Mouse (Mus musculus) midbrain, embryonic 13.5 days (tissue): ENCODE results near the gene Acrbp. TPM values are rescaled to one million over a fixed set of nuclear protein-coding genes. Genes with fewer than 3 reads are reported as not detected.

ENCODE experiments used
- ATAC-seq: fragments of 200-750 bp; cut with Nextera tagmentation; 2 replicates; pipeline ENCODE4 v1.8.0; 2017; ENCODE audit warnings: mild to moderate bottlenecking, moderate TSS enrichment, moderate library complexity
- H3K27ac ChIP-seq: fragments of 300-500 bp; sonication (generic); 2 replicates; pipeline ENCODE4 v1.5.1; 2015; ENCODE audit warnings: inconsistent platforms, mild to moderate bottlenecking, moderate library complexity
- H3K27me3 ChIP-seq: fragments of 300-500 bp; sonication (generic); 2 replicates; pipeline ENCODE4 v1.6.1; 2015; ENCODE audit warnings: mild to moderate bottlenecking, inconsistent platforms
- H3K36me3 ChIP-seq: fragments of 300-500 bp; sonication (generic); 2 replicates; pipeline ENCODE4 v1.6.1; 2015; ENCODE audit warnings: mild to moderate bottlenecking, inconsistent platforms
- H3K4me1 ChIP-seq: fragments of 300-500 bp; sonication (generic); replicated peaks from 2 replicates; pipeline ENCODE4 v1.6.1; 2015; ENCODE audit warnings: inconsistent platforms
- H3K4me2 ChIP-seq: fragments of 300-500 bp; sonication (generic); replicated peaks from 2 replicates; pipeline ENCODE4 v1.6.1; 2015; ENCODE audit warnings: moderate library complexity, mild to moderate bottlenecking, inconsistent platforms
- H3K4me3 ChIP-seq: fragments of 300-500 bp; sonication (generic); replicated peaks from 2 replicates; pipeline ENCODE4 v1.5.1; 2015; ENCODE audit warnings: mild to moderate bottlenecking, inconsistent platforms
- H3K9ac ChIP-seq: fragments of 300-500 bp; sonication (generic); replicated peaks from 2 replicates; pipeline ENCODE4 v1.6.1; 2015; ENCODE audit warnings: mild to moderate bottlenecking, inconsistent platforms
- H3K9me3 ChIP-seq: fragments of 300-500 bp; sonication (generic); 2 replicates; pipeline ENCODE4 v1.6.1; 2016; ENCODE audit warnings: mild to moderate bottlenecking, inconsistent platforms
- WGBS: fragments of 180-500 bp; shearing (Covaris S2); methylation state at CpG from one replicate; pipeline ENCODE4 v1.1.7; 2015; 5-methylcytosine and 5-hydroxymethylcytosine counted together
- polyA plus RNA-seq: library from polyadenylated mRNA; unstranded; fragments of >200 nt; fragmentation: Nextera tagmentation; extraction: Ambion mirVana; gene quantifications from 2 replicates; pipeline ENCODE4 v1.2.1, GENCODE M21; 2015

The Acrbp gene
- polyA plus RNA-seq, 1 experiment from 2014 or later, result 19.7 TPM

DNA sequence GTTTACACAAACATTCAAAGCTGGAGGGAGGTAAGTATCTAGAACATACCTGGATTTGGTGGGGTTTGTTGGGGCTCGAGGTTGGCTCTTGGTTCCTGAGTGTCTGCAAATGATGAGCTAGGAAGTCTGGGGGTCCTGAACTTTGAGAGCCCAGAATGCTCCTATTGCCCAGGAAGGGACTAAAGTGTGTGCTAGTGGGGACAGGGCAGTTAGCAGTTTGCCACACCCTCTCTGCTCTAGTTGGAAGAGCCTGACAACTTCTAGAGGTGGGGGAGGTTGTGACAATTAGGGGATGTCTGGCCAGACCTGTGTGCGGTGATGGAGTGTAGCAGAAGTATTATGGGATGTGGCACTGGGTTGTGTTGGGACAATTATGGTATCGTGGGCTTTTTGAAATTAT lies 45.4 kb downstream of the Acrbp start:
- 71% methylated on average over 3 of the region's 3 CpGs for WGBS
- Histone ChIP-seq H3K4me3 (no peak overlapping the region), H3K4me1 (peaks cover 47% of the 10 kb centered on the region), H3K4me2 (no peak overlapping the region), H3K27ac (peak overlapping the region; percentile 96), H3K9ac (no peak overlapping the region), H3K36me3 (peaks cover 15% of the 10 kb centered on the region), H3K9me3 (no peaks in the 10 kb centered on the region), H3K27me3 (no peaks in the 10 kb centered on the region)
- no peak for ATAC-seq

GRCm38 (mm10) chr6:125095391-125096278 lies 46.1 kb downstream of the Acrbp start, which contains the start of gene Chd4:
Chd4 (plus strand) TSS chr6:125095981.
- peak; percentile 80 for ATAC-seq
- no peaks in the 10 kb centered on the region for H3K9me3 ChIP-seq
- WGBS, result 1% methylated on average over 33 of the region's 45 CpGs

DNA sequence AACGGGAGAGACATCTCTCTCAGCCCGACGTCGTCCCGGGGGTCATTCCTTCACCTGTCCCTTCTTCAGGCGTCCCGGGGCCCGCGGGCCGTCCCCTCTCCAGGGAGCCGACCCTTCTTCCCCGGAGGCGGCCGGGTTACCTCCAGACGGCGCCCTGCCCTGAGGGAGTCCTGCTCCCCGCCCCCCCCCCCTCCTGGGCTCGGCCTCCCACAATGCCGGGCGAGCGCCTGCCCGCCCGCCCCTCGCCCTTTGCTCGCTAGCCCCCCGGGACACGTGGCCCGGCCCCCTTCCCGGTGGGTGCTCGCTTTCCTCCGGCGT lies 46.7 kb downstream of the Acrbp start:
- H3K4me3 ChIP-seq, result peak overlapping the region; percentile 98
- no peak for ATAC-seq
- WGBS, result 2% methylated on average over 26 of the region's 32 CpGs

More at GRCm38 (mm10) chr6:125095391-125096278, 46.1 kb downstream of the Acrbp start, which contains the start of gene Chd4:
- peaks cover 23% of the 10 kb centered on the region for H3K36me3 ChIP-seq
- no peaks in the 10 kb centered on the region for H3K27me3 ChIP-seq
- peaks cover 47% of the 10 kb centered on the region for H3K4me1 ChIP-seq
- peak within 1 kb of the TSS; percentile 96 for H3K27ac ChIP-seq
- peak within 1 kb of the TSS; percentile 96 for H3K9ac ChIP-seq
- H3K4me3 ChIP-seq, result peak within 1 kb of the TSS; percentile 98
- H3K4me2 ChIP-seq, result peak within 1 kb of the TSS; percentile 94

DNA sequence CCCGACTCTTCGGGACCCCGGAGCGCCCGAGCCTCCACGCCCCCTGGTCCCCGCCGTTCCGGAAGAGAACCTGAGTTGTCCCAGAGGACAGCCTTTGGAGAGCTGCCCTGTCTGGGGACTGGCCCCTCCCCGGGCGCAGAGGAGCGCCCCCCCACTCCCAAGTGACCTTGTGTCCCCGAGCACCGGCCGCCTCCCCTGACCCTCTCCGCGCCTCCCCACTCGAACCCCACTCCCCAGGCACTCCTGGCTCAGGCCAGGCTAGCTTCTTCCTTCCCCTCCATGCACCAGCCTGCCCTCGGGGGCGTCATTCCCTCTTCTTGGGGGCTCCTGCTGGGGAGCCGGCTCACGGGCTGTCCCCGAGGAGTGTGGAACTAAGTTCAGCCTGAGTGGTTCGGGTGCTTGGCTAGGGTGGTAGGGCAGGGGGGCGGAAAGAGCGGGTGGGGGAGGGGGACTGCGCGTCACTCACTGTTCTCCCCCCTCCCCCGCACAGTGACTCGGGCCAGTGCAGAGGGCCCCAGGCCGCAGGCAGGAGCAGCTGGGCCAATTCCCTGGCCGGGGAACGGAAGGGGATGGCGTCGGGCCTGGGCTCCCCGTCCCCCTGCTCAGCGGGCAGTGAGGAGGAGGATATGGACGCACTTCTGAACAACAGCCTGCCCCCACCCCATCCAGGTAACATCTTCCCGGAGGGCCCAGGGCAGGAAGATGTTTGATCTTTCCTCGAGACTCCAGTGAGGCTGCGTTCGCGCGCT lies 47.3 kb downstream of the Acrbp start:
- peak overlapping the region; percentile 96 for H3K9ac ChIP-seq
- H3K27me3 ChIP-seq, result no peaks in the 10 kb centered on the region
- ATAC-seq, result peak; percentile 72
- H3K4me3 ChIP-seq, result peak overlapping the region; percentile 98
- H3K9me3 ChIP-seq, result no peaks in the 10 kb centered on the region
- peaks cover 35% of the 10 kb centered on the region for H3K36me3 ChIP-seq
- H3K27ac ChIP-seq, result peak overlapping the region; percentile 96
- WGBS, result under 1% methylated on average over 36 of the region's 44 CpGs
- peak overlapping the region; percentile 94 for H3K4me2 ChIP-seq
- peaks cover 40% of the 10 kb centered on the region for H3K4me1 ChIP-seq

More for the DNA sequence above, 46.7 kb downstream of the Acrbp start:
- peaks cover 29% of the 10 kb centered on the region for H3K36me3 ChIP-seq
- H3K27ac ChIP-seq, result peak overlapping the region; percentile 96
- H3K9ac ChIP-seq, result peak overlapping the region; percentile 96
- no peaks in the 10 kb centered on the region for H3K27me3 ChIP-seq
- peaks cover 41% of the 10 kb centered on the region for H3K4me1 ChIP-seq
- H3K9me3 ChIP-seq, result no peaks in the 10 kb centered on the region
- peak overlapping the region; percentile 94 for H3K4me2 ChIP-seq

DNA sequence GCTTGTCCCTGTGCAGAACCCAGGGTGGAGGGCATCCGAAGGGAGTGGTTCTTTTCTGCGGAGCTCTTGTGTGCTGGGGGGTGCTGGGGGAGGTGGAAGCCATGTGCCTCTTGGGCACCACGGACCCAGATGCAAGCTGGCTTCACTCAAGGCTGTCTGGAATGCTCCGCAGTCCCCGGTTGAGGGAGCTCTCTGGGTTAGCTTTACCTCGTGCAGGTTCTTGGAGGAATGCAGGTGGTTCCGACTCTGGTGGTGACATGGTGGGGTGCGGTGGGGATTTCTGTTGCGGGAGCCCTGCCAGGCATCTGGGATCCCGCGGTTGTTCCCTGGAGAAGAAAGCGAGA lies 47.8 kb downstream of the Acrbp start:
- ATAC-seq, result peak; percentile 7
- 2% methylated on average over 12 of the region's 12 CpGs for WGBS
- Histone ChIP-seq H3K27ac (peak overlapping the region; percentile 96), H3K36me3 (peaks cover 40% of the 10 kb centered on the region), H3K9ac (peak overlapping the region; percentile 96), H3K4me2 (peak overlapping the region; percentile 94), H3K4me3 (peak overlapping the region; percentile 98), H3K27me3 (no peaks in the 10 kb centered on the region), H3K9me3 (no peaks in the 10 kb centered on the region), H3K4me1 (peaks cover 40% of the 10 kb centered on the region)

- Histone ChIP-seq H3K36me3 (peaks cover 46% of the 10 kb centered on the region), H3K9me3 (no peaks in the 10 kb centered on the region), H3K4me1 (peaks cover 40% of the 10 kb centered on the region), H3K27me3 (no peaks in the 10 kb centered on the region), H3K4me3 (peak overlapping the region; percentile 98), H3K9ac (peak overlapping the region; percentile 96), H3K27ac (no peak overlapping the region; the same call in 1 of the 2 replicates), H3K4me2 (peak overlapping the region; percentile 94)
- 62% methylated on average over 8 of the region's 8 CpGs for WGBS
- no peak for ATAC-seq
Measured at GRCm38 (mm10) chr6:125097951-125098350, 48.5 kb downstream of the Acrbp start.

GRCm38 (mm10) chr6:125098513-125098912 lies 49.0 kb downstream of the Acrbp start:
- ATAC-seq, result no peak
- Histone ChIP-seq H3K9me3 (no peaks in the 10 kb centered on the region), H3K4me2 (peak overlapping the region; percentile 94), H3K36me3 (peaks cover 51% of the 10 kb centered on the region), H3K9ac (peak overlapping the region; percentile 96), H3K27ac (peak overlapping the region; percentile 25; the same call in 1 of the 2 replicates), H3K27me3 (no peaks in the 10 kb centered on the region), H3K4me1 (peaks cover 40% of the 10 kb centered on the region), H3K4me3 (peak overlapping the region; percentile 98)
- 52% methylated on average over 3 of the region's 3 CpGs for WGBS

DNA sequence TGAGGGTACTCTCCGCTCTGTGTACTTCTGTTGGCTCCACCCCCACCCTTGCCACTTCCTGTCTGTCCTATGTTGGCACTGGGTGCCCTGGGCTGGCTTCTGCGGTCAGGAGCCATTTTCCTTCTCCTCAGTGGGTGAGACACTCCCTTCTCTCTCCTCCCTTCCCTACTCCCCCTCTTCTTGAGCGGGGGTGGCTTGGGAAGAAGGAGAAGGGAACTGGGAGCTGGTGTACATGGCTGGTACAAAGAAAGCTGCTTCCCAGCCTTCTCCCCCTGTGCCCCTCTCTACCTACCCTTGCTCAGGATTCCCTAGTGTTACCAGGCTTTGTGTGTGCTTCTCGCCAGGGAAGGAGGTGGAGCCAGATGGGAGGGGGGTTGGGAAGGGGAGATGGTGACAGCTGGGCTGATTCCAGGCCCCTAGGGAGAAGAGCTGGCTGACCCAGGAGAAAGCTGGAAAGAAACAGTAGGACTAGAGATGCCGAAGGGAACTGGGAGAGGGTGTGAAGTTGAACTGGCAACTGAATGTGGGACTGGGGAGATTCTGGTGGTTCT lies 50.0 kb downstream of the Acrbp start:
- WGBS, result 34% methylated on average over 5 of the region's 5 CpGs
- H3K4me1 ChIP-seq, result peaks cover 40% of the 10 kb centered on the region
- H3K9me3 ChIP-seq, result no peaks in the 10 kb centered on the region
- ATAC-seq, result no peak
- peak overlapping the region; percentile 98 for H3K4me3 ChIP-seq
- peak overlapping the region; percentile 78 for H3K27ac ChIP-seq
- peak overlapping the region; percentile 94 for H3K4me2 ChIP-seq
- H3K36me3 ChIP-seq, result peaks cover 61% of the 10 kb centered on the region
- H3K27me3 ChIP-seq, result no peaks in the 10 kb centered on the region
- peak overlapping the region; percentile 96 for H3K9ac ChIP-seq

DNA sequence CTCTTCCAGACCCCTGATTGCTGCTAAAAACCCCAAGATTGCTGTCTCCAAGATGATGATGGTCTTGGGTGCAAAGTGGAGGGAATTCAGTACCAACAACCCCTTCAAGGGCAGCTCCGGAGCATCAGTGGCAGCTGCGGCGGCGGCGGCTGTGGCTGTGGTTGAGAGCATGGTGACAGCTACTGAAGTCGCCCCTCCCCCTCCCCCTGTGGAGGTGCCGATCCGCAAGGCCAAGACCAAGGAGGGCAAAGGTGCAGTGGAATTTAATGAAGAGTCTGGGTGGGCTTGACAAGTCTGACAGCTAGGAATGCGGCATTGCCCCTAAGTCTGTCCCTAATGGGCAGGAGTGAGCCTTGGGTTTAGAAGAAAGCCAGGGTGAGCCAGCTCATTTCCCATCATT lies 52.0 kb downstream of the Acrbp start:
- Histone ChIP-seq H3K4me1 (peaks cover 34% of the 10 kb centered on the region), H3K4me2 (no peak overlapping the region), H3K9me3 (no peaks in the 10 kb centered on the region), H3K27ac (no peak overlapping the region), H3K9ac (no peak overlapping the region), H3K36me3 (peaks cover 80% of the 10 kb centered on the region), H3K4me3 (no peak overlapping the region), H3K27me3 (no peaks in the 10 kb centered on the region)
- WGBS, result 82% methylated on average over 9 of the region's 9 CpGs
- ATAC-seq, result no peak

- Histone ChIP-seq H3K9me3 (no peaks in the 10 kb centered on the region), H3K4me1 (peaks cover 15% of the 10 kb centered on the region), H3K36me3 (peaks cover 99% of the 10 kb centered on the region), H3K4me3 (no peak overlapping the region), H3K27me3 (no peaks in the 10 kb centered on the region), H3K27ac (no peak overlapping the region), H3K4me2 (no peak overlapping the region), H3K9ac (no peak overlapping the region)
- no peak for ATAC-seq
- 92% methylated on average over 4 of the region's 4 CpGs for WGBS
Measured at GRCm38 (mm10) chr6:125104223-125104622, 54.7 kb downstream of the Acrbp start.

DNA sequence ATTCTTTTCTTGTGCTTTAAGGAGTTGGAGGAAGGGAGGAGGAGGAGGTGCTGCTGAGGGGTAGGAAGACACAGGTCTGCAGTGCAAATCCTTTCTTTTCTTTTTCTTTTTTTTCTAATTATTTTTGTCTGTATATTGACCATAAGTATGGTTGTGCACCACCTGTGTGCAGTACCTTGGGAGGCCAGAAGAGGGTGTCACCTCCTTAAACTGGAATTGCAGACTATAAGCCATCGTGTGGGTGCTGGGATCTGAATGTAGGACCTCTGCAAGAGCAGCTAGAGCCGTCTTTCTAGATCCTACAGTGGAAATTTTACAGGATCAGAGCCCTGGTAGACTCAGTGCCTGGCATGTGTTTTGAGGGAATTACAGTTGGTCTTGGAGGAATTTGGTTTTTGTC lies 58.2 kb downstream of the Acrbp start:
- no peak overlapping the region for H3K4me2 ChIP-seq
- no peak for ATAC-seq

DNA sequence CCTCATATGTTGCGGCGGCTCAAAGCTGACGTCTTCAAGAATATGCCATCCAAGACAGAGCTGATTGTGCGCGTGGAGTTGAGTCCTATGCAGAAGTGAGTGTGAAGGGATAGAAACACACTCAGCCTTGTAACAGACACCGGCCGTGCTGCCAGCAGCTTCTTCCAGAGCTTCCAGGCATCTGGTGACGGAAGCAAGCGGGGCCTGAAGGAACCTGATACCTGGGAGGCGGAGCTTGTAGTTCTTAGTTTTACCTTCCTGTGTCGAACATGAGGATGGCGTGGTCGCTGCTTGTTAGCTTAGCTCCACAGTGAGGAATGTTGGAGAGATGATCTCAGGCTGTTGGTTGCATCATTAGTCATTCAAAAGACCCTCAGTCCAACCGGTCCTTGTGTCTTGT lies 59.9 kb downstream of the Acrbp start:
- ATAC-seq, result no peak
- no peak overlapping the region for H3K27ac ChIP-seq
- H3K27me3 ChIP-seq, result no peaks in the 10 kb centered on the region
- H3K36me3 ChIP-seq, result peaks cover 100% of the 10 kb centered on the region
- H3K4me2 ChIP-seq, result no peak overlapping the region
- no peak overlapping the region for H3K9ac ChIP-seq
- H3K4me3 ChIP-seq, result no peak overlapping the region
- no peaks in the 10 kb centered on the region for H3K9me3 ChIP-seq
- 92% methylated on average over 14 of the region's 14 CpGs for WGBS
- no peaks in the 10 kb centered on the region for H3K4me1 ChIP-seq

More for the DNA sequence above, 58.2 kb downstream of the Acrbp start:
- no peaks in the 10 kb centered on the region for H3K4me1 ChIP-seq
- H3K4me3 ChIP-seq, result no peak overlapping the region
- 95% methylated on average over 2 of the region's 2 CpGs for WGBS
- no peak overlapping the region for H3K9ac ChIP-seq
- no peak overlapping the region for H3K27ac ChIP-seq
- no peaks in the 10 kb centered on the region for H3K27me3 ChIP-seq
- H3K9me3 ChIP-seq, result no peaks in the 10 kb centered on the region
- peaks cover 99% of the 10 kb centered on the region for H3K36me3 ChIP-seq
